Mouse (Mus musculus): ENCODE measurements at regions not wholly inside any gene's neighbourhood (a gene's known extent, or its start where the extent isn't known, plus 50 kb on each side); places are given as distances from the start of the nearest gene placed in this dataset.

DNA sequence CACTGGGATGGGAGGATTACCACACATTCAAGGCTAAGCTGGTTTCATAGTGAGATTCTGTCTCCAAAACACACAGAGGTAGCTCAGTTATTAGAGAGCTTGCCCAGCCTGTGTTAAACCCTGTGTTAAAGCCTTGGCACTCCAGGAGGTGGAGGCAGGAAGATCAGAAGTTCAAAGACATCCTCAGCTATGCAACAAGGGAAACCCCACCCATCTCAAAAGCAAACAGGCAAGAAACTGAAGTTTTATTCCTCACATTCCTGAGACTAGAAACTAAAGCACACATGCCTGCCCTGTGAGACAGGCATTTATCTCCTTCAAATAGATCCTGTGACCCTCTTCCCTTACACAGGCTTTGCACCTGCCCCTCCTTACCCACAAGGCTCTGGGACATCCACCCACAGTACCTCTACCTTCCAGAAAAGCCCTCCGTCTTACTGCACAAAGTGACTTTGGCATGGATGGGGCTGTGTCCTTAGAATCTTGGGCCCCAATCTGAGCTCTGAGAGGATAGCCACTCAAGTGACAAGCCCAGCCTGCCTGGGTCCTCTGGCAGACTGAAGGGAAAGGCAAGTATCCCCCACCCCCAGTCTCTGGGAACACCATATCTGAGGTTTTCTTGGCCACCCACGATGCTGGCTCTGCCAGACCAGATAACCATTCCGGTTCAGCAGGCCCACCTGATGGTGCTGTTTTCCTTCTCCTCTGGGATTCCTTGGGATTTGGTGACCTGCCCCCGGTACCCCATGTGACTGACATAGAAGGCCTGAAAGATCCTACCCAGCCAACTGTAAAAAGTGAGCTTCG, 217.0 kb downstream of the Sox9 start:
- dilution Hi-C loops (cut with MboI; ENCODE audit: extremely low pct_ligation_motif_present, extremely low pct_unique_long_range_greater_than_20kb, low sequenced_read_pairs) = no loop called here
- H3K79me2 ChIP-seq (replicated peaks; ENCODE audit: control insufficient read depth, extremely low read depth, insufficient read depth, poor library complexity, severe bottlenecking) = no peaks in the 10 kb centered on the region
- no peak overlapping the region for H3K4me2 ChIP-seq (ENCODE audit: insufficient read depth, low read depth, poor library complexity, severe bottlenecking)
- H3K36me3 ChIP-seq (replicated peaks in 1 of 2; ENCODE audit: control insufficient read depth in 1 of 2, insufficient read depth in 1 of 2, low read length in 1 of 2) = no peaks in the 10 kb centered on the region
- H3K4me3 ChIP-seq (replicated peaks in 1 of 3; ENCODE audit: low read depth in 2 of 3, low read length in 2 of 3, poor library complexity in 1 of 3) = no peak overlapping the region
- H3K4me1 ChIP-seq (ENCODE audit: control insufficient read depth in 1 of 2, insufficient read depth in 2 of 2) = peaks cover 0 to 5% of the 10 kb centered on the region in 2 experiments; a peak in 2 of 4 replicates
- in situ Hi-C loops (cut with MboI; ENCODE audit: low pct_ligation_motif_present, low pct_unique_long_range_greater_than_20kb, low sequenced_read_pairs) = no loop called here
- TF ChIP-seq MAZ (IDR thresholded peaks at IDR 0.05; ENCODE audit: low read depth, low read length) (no peak), EP300 (IDR thresholded peaks at IDR 0.05; ENCODE audit: low read length) (no peak), CTCF (conservative IDR thresholded peaks at IDR 0.05 in 1 of 2, IDR thresholded peaks at IDR 0.05 in 1 of 2; ENCODE audit: low read depth in 2 of 2, low read length in 2 of 2) (no peak), RAD21 (IDR thresholded peaks at IDR 0.05; ENCODE audit: low read depth, low read length) (no peak), TCF12 (IDR thresholded peaks at IDR 0.05; ENCODE audit: low read depth, low read length) (no peak), USF1 (IDR thresholded peaks at IDR 0.05; ENCODE audit: low read depth, low read length) (no peak), BHLHE40 (IDR thresholded peaks at IDR 0.05; ENCODE audit: low read depth, low read length) (no peak)
- H3K9ac ChIP-seq (ENCODE audit: insufficient read depth, low read depth) = no peak overlapping the region
- no peak overlapping the region for H3K27ac ChIP-seq (ENCODE audit: insufficient read depth, low read depth)
- no peaks in the 10 kb centered on the region for H3K27me3 ChIP-seq (replicated peaks)
- no peaks in the 10 kb centered on the region for H3K9me3 ChIP-seq (replicated peaks; ENCODE audit: low read length)
- DNase-seq (ENCODE audit: extremely low read depth) = no peak

DNA sequence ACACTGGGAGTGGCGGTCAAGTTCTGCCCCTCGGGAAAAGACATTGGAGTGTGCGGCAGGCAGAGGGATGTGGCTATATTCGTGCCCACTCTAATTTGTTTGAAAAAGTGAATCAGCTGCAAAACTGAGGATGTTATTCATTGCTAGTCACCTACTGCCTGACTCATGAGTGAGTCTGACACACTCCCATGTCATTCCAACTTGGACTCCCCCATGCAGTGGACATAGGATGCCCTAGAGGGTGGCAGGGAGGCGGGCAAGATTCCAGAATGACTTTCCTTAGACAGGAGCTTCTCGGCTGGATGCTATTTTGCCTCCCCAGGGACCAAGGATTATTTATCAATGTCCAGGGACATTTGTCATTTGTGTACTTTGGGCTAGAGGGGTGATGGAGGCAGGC, 219.0 kb downstream of the Sox9 start:
- no peak overlapping the region for H3K4me2 ChIP-seq (ENCODE audit: insufficient read depth, low read depth, poor library complexity, severe bottlenecking)
- no peaks in the 10 kb centered on the region for H3K79me2 ChIP-seq (replicated peaks; ENCODE audit: control insufficient read depth, extremely low read depth, insufficient read depth, poor library complexity, severe bottlenecking)
- in situ Hi-C loops (cut with MboI; ENCODE audit: low pct_ligation_motif_present, low pct_unique_long_range_greater_than_20kb, low sequenced_read_pairs) (no loop called here), dilution Hi-C loops (cut with MboI; ENCODE audit: extremely low pct_ligation_motif_present, extremely low pct_unique_long_range_greater_than_20kb, low sequenced_read_pairs) (no loop called here)
- H3K4me3 ChIP-seq (replicated peaks in 1 of 3; ENCODE audit: low read depth in 2 of 3, low read length in 2 of 3, poor library complexity in 1 of 3) = no peak overlapping the region
- no peak overlapping the region for H3K27ac ChIP-seq (ENCODE audit: insufficient read depth, low read depth)
- H3K9ac ChIP-seq (ENCODE audit: insufficient read depth, low read depth) = no peak overlapping the region
- no peak for DNase-seq (ENCODE audit: extremely low read depth)
- no peak for TF ChIP-seq ELF1 (IDR thresholded peaks at IDR 0.05; ENCODE audit: low read depth, low read length)
- H3K9me3 ChIP-seq (replicated peaks; ENCODE audit: low read length) = no peaks in the 10 kb centered on the region
- H3K27me3 ChIP-seq (replicated peaks) = no peaks in the 10 kb centered on the region
- H3K36me3 ChIP-seq (replicated peaks in 1 of 2; ENCODE audit: control insufficient read depth in 1 of 2, insufficient read depth in 1 of 2, low read length in 1 of 2) = no peaks in the 10 kb centered on the region
- peaks cover 0 to 5% of the 10 kb centered on the region in 2 experiments; a peak in 2 of 4 replicates for H3K4me1 ChIP-seq (ENCODE audit: control insufficient read depth in 1 of 2, insufficient read depth in 2 of 2)

- dilution Hi-C loops (cut with MboI; ENCODE audit: extremely low pct_ligation_motif_present, extremely low pct_unique_long_range_greater_than_20kb, low sequenced_read_pairs) = no loop called here
- Histone ChIP-seq H3K79me2 (replicated peaks; ENCODE audit: control insufficient read depth, extremely low read depth, insufficient read depth, poor library complexity, severe bottlenecking) (no peaks in the 10 kb centered on the region), H3K27ac (ENCODE audit: insufficient read depth, low read depth) (no peak overlapping the region), H3K36me3 (replicated peaks in 1 of 2; ENCODE audit: control insufficient read depth in 1 of 2, insufficient read depth in 1 of 2, low read length in 1 of 2) (no peaks in the 10 kb centered on the region), H3K4me1 (ENCODE audit: control insufficient read depth in 1 of 2, insufficient read depth in 2 of 2) (peaks cover 0 to 5% of the 10 kb centered on the region in 2 experiments; a peak in 2 of 4 replicates), H3K27me3 (replicated peaks) (no peaks in the 10 kb centered on the region), H3K9ac (ENCODE audit: insufficient read depth, low read depth) (no peak overlapping the region), H3K4me3 (replicated peaks in 1 of 3; ENCODE audit: low read depth in 2 of 3, low read length in 2 of 3, poor library complexity in 1 of 3) (no peak overlapping the region), H3K9me3 (replicated peaks; ENCODE audit: low read length) (no peaks in the 10 kb centered on the region), H3K4me2 (ENCODE audit: insufficient read depth, low read depth, poor library complexity, severe bottlenecking) (no peak overlapping the region)
- in situ Hi-C loops (cut with MboI; ENCODE audit: low pct_ligation_motif_present, low pct_unique_long_range_greater_than_20kb, low sequenced_read_pairs) = no loop called here
- DNase-seq (ENCODE audit: extremely low read depth) = no peak
- no peak for TF ChIP-seq POLR2A (IDR thresholded peaks at IDR 0.05; ENCODE audit: low read depth, low read length)
- no peak for TF ChIP-seq MAZ (IDR thresholded peaks at IDR 0.05; ENCODE audit: low read depth, low read length)
These were observed 223.9 kb downstream of the Sox9 start for GRCm38 (mm10) chr11:113005895-113006294.
